Mouse (Mus musculus) testis, postnatal 10 days (tissue): ENCODE results near the gene Lrp10.

Experiments used
- DNase-seq: peaks from one replicate; pipeline ENCODE4 v3.0.0; 2021; ENCODE audit warnings: low spot score

Gene Lrp10

DNA sequence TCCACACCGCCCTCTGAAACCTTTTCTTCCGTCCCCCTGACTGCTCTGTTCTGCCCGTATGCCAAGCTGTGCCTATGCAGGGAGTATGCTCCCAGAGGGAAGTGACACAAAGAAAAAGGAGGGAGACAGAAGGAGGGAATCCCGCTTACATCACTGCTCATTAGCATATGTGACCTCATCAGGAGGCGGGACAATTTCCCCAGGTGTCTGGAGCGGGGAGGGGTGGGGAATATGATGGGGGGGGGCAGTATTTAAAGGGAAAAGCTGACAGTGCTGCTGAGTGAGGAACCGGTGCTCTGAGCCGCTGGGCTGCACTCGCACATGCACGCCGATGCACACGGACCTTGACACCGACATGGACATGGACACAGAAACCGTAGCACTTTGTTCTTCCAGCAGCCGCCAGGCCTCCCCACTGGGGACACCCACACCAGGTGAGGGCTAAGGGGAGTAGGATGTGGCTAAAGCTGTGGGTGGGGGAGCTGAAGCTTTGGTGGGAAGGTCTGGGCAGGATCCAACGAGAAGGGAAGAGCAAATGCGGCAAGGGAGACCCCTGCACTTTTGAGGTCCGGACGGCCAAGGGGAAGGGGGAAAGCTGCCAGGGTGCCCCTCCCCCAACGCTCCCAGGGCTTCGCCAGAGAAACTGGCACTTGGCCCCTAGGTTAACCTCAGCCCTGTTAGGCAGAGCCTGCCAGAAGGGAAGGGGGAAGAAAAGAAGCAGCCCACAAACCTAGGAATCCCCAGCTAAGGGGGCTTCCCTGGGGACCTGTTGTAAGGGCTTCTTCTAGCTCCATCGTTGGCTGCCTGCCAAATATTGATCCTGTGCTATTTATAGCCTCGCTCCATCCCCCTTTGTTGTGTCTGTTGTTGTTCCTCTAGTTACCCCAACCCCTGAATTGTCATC lies 12.3 kb downstream of the Lrp10 start, which contains the start of gene Rem2:
Gene Rem2 (plus strand): TSS at position 160 of the 904 bp plus-strand sequence.
- peak; percentile 69 for DNase-seq

DNA sequence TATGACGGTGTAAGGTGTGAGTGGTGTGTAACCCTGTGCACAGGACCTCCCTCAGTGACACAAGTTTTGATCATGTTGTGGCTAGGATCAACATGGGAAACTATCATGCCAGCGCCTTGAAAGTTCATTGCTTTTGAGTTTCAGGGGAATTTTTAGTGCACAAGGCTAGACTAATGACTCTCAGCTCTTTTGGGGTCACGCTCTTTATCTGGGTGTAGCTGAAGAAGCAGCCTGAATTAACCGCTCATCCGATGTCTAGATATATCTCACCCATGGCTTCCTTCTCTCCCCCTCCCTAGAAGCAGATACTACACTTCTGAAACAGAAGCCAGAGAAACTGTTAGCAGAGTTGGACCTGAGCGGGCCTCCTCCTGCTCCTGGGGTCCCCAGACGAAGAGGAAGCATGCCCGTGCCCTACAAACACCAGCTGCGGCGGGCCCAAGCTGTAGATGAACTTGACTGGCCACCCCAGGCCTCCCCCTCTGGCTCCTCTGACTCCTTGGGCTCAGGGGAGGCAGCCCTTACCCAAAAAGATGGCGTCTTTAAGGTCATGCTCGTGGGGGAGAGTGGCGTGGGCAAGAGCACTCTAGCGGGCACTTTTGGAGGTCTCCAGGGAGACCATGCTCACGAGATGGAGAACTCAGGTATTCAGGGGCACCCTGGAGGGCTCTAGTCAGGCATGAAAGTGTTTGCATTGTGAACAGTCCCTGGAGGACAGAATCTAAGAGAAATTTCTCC lies 13.4 kb downstream of the Lrp10 start:
- no peak for DNase-seq

DNA sequence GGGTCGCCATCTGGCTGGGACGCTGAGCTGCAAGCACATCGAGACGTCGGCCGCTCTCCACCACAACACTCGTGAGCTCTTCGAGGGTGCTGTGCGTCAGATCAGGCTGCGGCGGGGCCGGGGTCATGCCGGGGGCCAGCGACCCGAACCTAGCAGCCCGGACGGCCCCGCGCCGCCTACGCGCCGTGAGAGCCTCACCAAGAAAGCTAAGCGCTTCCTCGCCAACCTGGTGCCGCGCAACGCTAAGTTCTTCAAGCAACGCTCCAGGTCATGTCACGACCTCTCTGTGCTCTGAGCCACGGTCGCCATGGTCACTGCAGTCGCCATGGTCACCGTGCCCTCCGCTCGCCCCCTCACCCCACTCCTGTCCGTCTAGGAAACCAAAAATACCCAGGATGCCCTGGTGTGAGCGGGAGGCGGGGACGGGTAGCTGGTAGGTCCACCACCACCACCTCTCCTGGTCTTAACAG lies 15.5 kb downstream of the Lrp10 start:
- DNase-seq = peak; percentile 63

DNA sequence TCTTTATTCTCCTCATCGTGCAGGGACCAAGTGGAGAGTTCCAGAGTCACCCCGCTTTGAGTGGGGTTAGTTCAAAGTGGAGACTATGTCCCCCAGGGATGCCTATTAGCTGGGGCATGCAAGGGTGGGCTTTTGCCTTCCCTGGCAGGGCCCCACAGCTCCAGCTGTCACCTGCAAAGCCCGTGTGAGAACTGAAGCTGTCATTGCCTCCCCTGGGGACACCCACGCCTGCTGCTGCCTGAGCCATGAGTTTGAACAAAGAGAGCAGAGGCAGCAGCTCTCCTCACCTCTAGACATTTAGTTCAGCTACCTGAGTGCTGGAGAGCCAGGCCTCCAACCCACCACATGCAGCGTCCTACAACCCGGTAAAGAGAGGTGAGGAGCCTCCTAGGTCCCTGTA lies 16.7 kb downstream of the Lrp10 start:
- DNase-seq = no peak

DNA sequence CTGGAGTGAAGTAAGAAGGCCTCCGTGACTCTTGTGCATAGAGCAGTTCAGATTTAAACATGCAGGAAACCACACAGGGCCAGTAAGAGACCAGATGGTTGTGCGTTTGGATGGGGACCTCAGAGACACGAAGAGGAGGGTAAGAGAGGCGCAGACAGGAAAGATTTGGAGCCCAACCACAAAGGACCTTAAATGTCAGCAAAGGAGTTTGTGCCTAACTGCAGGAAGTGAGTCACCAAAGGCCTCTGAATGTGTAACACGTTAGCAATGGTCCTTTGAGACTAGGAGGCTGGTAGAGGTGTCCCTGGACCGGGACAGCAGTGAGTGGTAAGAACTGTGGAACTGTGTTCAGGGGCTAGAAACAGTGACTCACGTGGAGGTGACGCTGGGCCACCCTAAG lies 17.5 kb downstream of the Lrp10 start:
- no peak for DNase-seq

DNA sequence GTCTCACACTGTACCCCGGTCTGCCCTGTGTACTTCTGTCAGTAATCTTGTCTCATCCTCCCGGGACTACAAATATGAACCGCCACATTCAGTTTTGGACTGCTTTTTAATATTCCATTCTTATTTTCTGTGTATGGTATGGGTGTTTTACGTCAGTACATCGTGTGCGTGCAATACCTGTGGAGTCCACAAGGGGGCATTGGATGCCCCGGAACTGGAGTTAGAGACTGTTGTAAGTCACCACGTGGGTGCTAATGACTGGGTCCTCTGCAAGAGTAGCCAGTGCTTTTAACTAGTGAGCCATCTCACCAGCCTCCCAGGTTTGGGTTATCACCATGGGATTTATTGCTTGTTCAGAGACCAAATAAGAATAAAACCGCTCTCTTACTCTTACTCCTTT lies 18.6 kb downstream of the Lrp10 start:
- peak; percentile 66 for DNase-seq

DNA sequence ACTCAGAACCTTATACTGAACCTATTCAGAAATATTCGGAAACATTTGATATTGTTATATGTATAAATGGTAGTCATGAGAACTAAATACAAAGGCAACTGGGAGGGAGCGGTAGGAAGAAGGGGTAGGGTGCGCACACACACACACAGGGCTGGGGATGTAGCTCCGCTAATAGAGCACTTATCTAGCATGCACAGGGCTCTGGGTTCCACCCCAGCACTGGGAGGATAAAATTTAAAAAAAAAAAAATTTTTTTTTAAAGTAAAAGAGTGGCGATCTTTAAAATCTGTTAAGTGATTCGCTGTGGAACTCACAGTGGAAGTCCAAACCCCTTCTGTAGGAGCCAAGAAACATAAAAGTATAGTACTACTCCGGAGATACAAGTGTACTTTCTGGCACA lies 22.0 kb downstream of the Lrp10 start:
- DNase-seq = no peak

DNA sequence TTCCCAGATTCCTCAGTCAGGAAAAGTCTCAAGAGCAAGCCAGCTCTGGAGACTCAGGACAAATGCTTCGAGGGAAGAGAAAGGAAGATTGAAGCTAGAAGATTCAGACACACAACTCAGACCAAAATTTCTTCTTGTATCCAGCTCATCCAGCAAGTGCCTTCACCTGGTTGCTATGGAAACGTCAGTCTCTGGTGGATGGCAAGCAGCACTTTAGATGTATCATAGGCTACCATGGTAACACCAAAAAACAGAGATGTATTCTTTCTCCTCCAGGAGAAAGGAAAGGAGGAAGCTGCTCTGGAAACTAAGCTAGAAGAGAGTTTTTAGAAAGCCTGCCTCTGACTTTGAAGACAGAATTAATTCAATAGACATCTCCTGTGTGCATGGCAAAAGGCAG lies 23.8 kb downstream of the Lrp10 start:
- DNase-seq = no peak

DNA sequence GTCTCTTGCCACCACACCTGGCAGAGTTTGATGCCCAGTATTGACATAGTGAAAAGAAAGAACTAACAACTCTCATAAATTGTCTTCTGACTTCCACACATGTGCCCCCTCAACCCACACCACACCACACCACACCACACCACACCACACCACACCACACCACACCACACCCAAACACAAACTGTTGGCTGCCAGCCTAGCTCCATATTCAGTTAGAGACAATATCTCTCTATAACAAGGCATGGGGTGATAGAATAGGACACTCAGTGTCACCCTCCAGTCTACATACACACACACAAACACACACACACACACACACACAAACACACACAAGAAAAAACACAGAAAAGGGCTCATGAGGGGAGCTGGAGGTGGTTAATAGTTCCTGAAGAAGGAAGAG lies 24.4 kb downstream of the Lrp10 start:
- no peak for DNase-seq

DNA sequence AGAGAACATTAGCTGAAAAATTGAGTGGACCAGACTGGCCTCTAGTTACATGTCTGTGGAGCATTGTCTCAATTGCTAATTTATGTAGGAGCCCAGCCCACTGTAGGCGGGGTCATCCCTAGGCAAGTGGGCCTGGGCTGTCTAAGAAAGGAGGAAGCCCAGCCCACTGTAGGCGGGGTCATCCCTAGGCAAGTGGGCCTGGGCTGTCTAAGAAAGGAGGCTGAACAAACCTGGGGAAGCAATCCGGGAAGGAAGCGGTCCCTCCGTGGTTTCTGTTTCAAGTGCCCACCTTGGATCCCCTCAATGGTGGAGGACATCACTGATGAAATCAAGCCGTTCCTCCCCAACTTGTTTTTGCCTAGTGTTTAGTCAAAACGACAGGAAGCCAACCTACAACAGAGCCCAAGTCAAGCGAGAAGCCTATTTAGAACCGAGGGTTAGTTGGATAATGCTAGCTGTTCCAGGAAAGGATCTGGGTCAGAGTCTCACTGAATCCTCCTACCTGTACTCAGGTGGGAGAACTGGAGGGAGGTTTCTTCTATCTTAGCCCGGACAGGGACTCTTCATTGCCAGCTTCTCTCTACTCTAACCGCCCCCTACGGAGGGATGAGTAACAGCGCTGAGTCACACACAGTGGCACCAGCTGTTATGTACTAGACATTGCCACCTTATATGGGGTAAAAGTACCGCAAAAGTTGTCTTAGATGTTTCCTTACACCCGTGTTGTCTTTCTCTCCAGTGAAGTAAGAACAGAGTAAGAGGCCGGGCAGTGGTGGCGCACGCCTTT lies 28.6 kb downstream of the Lrp10 start:
- no peak for DNase-seq

DNA sequence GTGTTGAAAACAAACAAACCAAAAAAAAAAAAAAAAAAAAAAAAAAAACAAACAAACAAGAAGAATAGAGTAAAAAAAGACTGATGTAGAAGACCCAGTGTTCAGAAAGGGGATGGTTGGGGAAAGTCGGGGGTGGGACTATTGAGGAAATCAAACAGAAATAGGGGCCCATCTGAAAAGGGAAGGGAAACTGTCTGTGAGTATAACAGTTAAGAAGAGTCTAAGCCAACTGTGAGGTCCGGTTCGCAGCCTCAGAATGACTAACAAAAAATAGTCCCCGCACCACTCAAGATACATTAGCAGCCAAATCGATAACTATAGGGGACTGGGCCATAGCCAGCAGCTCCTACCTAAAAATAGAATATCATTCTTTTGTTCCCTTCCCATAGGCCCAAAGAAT lies 29.3 kb downstream of the Lrp10 start:
- DNase-seq = no peak

DNA sequence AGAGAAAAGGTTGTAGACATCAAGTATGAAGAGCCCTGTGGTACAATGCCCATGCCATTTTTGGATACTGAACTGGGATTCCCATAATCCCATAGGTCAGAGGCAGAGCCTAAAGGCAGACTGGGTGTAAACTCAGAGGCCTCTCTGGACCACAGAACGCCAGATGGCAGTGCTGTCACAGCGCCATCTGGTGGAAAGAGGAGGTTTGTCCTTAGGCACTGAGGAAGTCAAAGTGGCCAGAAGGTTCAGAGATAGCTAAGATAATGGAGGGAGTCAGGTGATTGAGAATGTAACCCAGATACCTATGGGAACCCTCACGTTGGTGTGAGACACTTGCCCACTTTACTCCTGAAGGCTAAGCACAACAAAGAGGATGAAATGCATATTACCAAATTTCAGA lies 30.3 kb downstream of the Lrp10 start:
- DNase-seq = peak; percentile 73

DNA sequence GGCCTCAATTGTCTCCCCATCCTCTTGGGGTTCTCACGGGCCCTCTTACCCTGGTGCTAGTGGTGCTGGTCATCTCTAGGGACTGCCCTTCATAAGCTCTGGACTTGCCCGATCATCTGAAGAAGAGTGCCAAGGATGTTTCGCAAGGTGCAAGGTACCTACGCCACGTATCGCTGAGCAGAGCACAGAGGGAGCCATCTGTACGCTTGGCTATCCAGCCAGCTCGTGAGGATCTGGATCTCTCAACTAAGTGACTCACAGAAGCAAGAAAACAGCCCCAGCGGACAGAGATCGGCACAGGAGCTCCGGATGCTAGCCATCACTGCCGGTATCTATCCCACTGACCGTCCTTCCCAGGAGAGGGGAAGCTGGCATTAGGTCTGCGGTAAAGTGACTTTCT lies 32.8 kb downstream of the Lrp10 start:
- DNase-seq = no peak

DNA sequence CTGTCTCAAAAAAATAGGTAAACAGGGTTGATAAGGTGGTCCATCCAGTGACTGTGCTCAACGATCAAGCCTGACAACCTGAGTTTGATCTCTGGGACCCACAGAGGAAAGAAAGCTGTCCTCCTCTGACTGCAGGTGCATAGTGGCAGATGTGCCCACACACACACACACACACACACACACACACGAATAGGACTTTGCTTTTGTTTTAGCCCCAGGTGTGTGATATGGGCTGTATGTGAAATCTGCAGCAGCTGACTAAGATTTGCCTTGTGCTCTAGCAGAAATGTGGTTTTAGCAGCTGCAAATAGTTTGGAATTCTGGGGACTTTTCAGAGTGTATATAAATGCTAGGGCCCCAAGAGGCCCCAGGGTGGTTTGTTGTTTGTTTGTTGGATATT lies 35.4 kb downstream of the Lrp10 start:
- DNase-seq = no peak

DNA sequence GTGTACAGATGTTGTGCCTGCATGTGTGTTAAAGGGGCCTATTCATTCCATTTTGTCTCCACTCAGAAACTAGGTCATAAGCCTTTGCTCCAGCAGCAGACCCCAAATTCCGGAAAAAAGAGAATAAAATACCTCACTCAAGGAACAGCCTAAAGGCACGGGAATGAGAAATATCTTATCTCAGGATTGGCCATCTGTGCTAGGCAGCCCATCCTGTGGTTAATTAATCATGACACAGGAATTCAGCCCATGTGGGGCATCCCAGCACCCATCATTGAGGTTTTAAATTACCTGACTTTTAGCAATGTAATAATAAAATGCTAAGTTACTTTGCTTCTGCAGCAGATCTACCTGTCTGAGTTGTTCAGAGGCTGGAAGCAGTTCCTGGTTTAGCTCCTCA lies 37.4 kb downstream of the Lrp10 start:
- DNase-seq = no peak

DNA sequence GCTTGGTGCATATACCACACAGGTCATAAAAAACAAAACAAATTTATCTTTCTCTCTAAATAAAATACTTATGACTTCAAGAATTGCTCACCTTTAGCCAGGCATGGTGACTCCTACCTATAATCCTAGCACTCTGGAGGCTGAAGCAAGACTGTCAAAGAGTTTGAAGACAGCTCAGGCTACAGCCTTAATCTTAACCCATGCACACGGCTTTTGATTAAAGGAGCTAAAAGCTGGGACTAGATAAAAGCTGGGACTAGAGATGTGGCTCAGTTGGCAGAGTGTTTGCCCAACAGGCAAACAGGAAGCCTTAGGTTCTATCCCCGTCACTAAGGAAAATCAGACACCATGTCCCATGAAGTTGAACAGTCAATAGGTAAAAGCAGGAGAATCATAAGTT lies 39.2 kb downstream of the Lrp10 start:
- no peak for DNase-seq

DNA sequence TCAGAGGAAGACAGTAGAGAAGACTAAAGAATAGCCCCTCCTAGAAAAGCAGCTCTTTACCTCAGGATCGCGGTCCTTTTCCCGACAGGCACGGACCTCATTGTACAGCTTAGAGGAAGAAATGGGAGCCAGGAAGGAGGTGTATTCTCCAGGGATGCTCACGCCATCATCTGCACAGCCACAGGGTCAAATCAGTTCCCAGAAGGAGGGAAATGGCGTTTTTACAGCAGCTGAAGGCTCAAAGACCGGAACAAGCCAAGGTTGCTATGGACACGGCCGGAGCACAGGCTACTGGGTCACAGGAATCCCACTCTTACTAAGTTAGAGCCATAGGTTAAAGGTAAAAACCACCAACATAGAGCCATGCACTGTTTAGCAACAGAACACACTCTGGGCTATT lies 45.8 kb downstream of the Lrp10 start:
- DNase-seq = no peak

DNA sequence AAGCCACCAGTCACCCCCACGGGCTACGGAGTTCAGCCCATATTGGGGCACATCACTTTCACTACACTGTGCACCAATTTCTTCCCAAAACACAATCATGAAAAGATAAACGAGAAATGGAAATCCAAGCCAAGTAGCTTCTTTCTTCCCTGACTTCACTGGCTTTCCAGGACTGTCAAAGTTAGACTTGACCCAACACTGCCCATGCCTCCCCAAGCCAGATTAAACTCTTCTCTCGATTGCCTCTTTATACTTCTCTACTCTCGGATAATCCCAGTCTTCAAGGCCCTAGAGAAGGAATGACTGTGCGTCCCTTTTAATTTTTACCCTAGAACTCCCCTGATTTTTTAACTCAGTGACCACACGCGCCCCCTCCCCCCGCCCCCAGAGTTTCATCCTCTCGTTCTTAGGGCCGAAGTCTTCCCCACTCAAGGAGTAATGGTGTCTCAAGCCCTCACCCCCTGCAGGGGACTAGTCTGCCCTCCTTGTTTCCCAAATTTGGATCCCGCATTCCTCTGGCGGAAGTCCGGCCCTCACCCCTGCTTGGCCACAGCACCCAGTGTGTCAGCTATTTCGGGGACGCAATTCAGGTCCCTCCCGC lies 52.9 kb downstream of the Lrp10 start:
- no peak for DNase-seq
